Mouse (Mus musculus) liver, embryonic 13.5 days (tissue): ENCODE measurements around the gene Islr2. TPM values are rescaled to one million over a fixed set of nuclear protein-coding genes. Genes with fewer than 3 reads are reported as not detected.
"Not testable (repeated sequence)": the region's sequence is repeated elsewhere in the genome, so short reads cannot be mapped to it uniquely, and the experiment has no call there.

Source experiments
- ATAC-seq: fragments of 200-750 bp; cut with Nextera tagmentation; 2 replicates; pipeline ENCODE4 v1.8.0; 2017; ENCODE audit warnings: low read depth, mild to moderate bottlenecking, moderate number of reproducible peaks, moderate library complexity
- DNase-seq: peaks from one replicate; pipeline ENCODE4 v3.0.0; 2022
- H3K27ac ChIP-seq: fragments of 300-500 bp; sonication (generic); 2 replicates; pipeline ENCODE4 v1.5.1; 2015; ENCODE audit warnings: moderate library complexity, mild to moderate bottlenecking, inconsistent platforms
- H3K27me3 ChIP-seq: fragments of 300-500 bp; sonication (generic); 2 replicates; pipeline ENCODE4 v1.6.1; 2015; ENCODE audit warnings: mild to moderate bottlenecking, inconsistent platforms
- H3K36me3 ChIP-seq: fragments of 300-500 bp; sonication (generic); 2 replicates; pipeline ENCODE4 v1.6.1; 2015; ENCODE audit warnings: mild to moderate bottlenecking, inconsistent platforms
- H3K4me1 ChIP-seq: fragments of 300-500 bp; sonication (generic); replicated peaks from 2 replicates; pipeline ENCODE4 v1.6.1; 2015; ENCODE audit warnings: inconsistent platforms
- H3K4me2 ChIP-seq: fragments of 300-500 bp; sonication (generic); 2 replicates; pipeline ENCODE4 v1.6.1; 2015; ENCODE audit warnings: inconsistent platforms, mild to moderate bottlenecking, moderate library complexity
- H3K4me3 ChIP-seq: fragments of 300-500 bp; sonication (generic); replicated peaks from 2 replicates; pipeline ENCODE4 v1.5.1; 2015; ENCODE audit warnings: mild to moderate bottlenecking, inconsistent platforms
- H3K9ac ChIP-seq: fragments of 300-500 bp; sonication (generic); 2 replicates; pipeline ENCODE4 v1.6.1; 2015; ENCODE audit warnings: mild to moderate bottlenecking, inconsistent platforms
- H3K9me3 ChIP-seq: fragments of 300-500 bp; sonication (generic); replicated peaks from 2 replicates; pipeline ENCODE4 v1.6.1; 2016; ENCODE audit warnings: inconsistent platforms
- WGBS: fragments of 180-500 bp; shearing (Covaris S2); methylation state at CpG from one replicate; pipeline ENCODE4 v1.1.7; 2015; ENCODE audit not compliant: insufficient replicate concordance; 5-methylcytosine and 5-hydroxymethylcytosine counted together
- polyA plus RNA-seq: library from polyadenylated mRNA; unstranded; fragments of >200 nt; fragmentation: Nextera tagmentation; extraction: Ambion mirVana; gene quantifications from 2 replicates; pipeline ENCODE4 v1.2.1, GENCODE M21; 2015

Islr2 gene
- polyA plus RNA-seq = 0.03 TPM in 1 of 2 replicates, not detected in the other

DNA sequence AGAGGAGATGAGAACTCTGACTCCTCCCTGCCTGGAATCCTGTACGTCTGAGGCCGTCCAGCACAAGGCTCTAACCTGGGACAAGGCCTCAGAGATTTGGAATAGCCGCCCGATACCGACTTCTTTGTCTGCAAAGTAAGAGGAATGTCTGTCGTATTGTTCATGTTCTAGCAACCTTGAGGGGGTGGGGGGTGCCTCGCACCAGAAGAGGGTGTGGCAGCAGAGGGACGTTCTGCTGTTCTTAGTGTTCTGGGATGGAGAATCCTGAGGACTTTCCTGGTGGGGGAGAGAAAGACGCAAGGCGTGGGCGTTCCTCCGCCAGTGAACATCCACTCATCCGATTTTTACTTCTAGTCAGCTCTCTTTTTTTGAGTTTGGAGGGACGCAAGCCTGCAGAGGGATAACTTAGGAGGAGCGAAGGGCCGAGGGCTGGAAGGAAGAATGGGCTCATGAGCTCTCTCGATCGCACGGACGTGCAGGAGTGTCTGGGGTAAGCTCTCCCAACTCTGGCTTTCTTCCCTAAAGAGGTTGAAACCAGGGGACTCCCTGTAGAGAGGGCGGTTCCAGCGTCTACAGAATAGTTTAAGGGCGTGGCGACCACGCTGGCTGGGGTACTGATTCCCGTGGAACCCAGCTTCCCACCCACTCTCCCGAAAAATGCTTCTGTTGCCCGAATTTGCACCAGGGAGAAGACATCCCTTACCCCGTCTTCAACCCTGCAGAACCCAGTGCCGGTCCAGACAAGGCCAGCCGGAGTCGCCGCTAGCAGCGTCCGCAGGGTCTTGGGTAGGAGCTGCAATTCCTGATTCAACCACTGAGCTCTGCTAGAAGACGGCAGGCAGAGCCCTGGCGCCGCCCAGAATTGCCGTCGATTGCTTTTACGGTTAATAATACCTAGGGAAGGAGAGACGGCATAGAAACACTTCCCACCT lies at the start of gene Islr2, which contains the start of gene Islr:
TSS of gene Islr2 (minus strand) at position 804 of the 932 bp plus-strand sequence.
TSS of gene Islr (minus strand) at position 791 of the 932 bp plus-strand sequence.
- Histone ChIP-seq H3K27ac (no peak within 1 kb of the TSS), H3K4me2 (peak within 1 kb of the TSS; percentile 68), H3K9ac (peak within 1 kb of the TSS; percentile 49; the same call in 1 of the 2 replicates), H3K4me1 (peaks cover 11% of the 10 kb centered on the region), H3K36me3 (no peaks in the 10 kb centered on the region), H3K9me3 (no peaks in the 10 kb centered on the region), H3K27me3 (peaks cover 87% of the 10 kb centered on the region), H3K4me3 (peak within 1 kb of the TSS; percentile 56)
- ATAC-seq (peak; percentile 77), DNase-seq (no peak)
- 3% methylated on average over 42 of the region's 42 CpGs for WGBS

DNA sequence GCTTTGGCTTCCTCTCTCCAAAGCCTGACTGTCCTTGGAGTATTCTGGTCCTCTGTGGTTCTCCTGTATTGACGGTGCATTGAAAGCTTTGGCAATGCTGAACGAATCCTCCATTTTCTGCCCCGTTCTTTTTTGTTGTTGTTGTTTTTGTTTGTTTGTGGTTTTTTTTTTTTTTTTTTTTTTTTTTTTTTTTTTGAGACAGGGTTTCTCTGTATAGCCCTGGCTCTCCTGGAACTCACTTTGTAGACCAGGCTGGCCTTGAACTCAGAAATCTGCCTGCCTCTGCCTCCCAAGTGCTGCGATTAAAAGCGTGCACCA lies 49.6 kb upstream of the Islr2 start:
- not testable (repeated sequence) for DNase-seq, H3K9me3 ChIP-seq, ATAC-seq, H3K27me3 ChIP-seq, H3K36me3 ChIP-seq
- Histone ChIP-seq H3K9ac (peak overlapping the region; percentile 80), H3K4me2 (peak overlapping the region; percentile 91), H3K4me3 (peak overlapping the region; percentile 71), H3K27ac (peak overlapping the region; percentile 87), H3K4me1 (peaks cover 55% of the 10 kb centered on the region)
- 53% methylated on average over 5 of the region's 5 CpGs for WGBS

DNA sequence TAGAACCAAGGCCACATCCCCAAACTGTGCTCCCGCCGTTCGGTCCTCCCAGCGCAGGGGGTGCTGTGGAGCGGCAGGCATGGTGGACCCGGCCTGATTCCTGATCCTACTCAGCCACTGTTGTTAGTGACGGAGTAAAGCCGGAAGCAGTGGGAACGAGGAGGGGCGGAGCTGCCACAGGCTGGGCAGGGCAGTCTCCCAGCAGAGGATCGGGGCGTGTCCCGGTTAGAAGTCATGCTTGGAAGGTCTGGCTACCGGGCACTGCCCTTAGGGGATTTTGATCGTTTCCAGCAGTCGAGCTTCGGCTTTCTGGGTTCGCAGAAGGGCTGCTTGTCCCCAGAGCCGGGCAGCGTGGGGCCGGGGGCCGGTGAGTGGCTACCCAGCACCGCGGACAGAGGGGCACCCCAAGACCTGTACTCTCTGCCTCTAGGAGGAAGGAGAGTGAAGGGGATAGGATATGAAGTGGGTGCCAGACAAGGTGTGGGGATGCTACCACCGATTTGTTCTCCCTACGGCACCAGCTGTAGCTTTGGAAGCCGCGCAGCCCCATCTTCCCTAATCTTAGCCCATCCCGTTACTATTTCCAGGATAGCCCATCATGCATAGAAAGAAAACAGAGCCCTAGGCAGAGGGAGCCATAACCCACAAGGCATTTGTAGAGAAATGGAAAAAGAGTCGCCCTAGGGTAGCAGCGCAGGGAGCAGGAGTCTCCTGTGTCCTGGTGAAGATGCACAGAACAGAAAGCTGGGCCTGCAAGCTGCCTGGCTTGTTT lies 49.1 kb upstream of the Islr2 start, which contains the start of gene Stoml1:
TSS of gene Stoml1 (plus strand) at position 132 of the 772 bp plus-strand sequence.
- H3K4me1 ChIP-seq = peaks cover 60% of the 10 kb centered on the region
- H3K36me3 ChIP-seq = no peaks in the 10 kb centered on the region; the same call in 1 of the 2 replicates
- H3K27ac ChIP-seq = peak within 1 kb of the TSS; percentile 87
- peak within 1 kb of the TSS; percentile 71 for H3K4me3 ChIP-seq
- peak within 1 kb of the TSS; percentile 80 for H3K9ac ChIP-seq
- H3K9me3 ChIP-seq = no peaks in the 10 kb centered on the region
- DNase-seq (peak; percentile 95), ATAC-seq (peak; percentile 94)
- H3K27me3 ChIP-seq = no peaks in the 10 kb centered on the region
- peak within 1 kb of the TSS; percentile 91 for H3K4me2 ChIP-seq
- under 1% methylated on average over 31 of the region's 31 CpGs for WGBS

DNA sequence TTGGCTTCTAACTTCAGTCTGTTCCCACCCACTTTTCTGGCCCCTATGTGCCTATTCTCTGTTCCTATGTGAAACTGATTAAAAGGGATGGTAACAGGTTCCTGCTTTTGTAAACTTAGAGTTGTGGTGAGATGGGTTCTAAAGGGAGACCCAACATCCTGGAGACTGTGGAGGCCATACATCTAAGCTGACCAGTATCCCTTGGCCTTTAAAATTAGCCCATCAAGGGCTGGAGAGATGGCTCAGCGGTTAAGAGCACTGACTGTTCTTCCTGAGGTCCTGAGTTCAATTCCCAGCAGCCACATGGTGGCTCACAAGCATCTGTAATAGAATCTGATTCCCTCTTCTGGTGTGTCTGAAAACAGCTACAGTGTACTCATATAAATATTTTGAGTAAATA lies 46.6 kb upstream of the Islr2 start:
- not testable (repeated sequence) for H3K36me3 ChIP-seq, H3K27me3 ChIP-seq, DNase-seq, H3K4me3 ChIP-seq, H3K9me3 ChIP-seq, ATAC-seq
- WGBS = 97% methylated on average over 1 of the region's 1 CpGs
- 0 out of 2 replicates have a peak overlapping the region, but pooled peaks have one; percentile 92 for H3K9ac ChIP-seq
- peak overlapping the region; percentile 97 for H3K27ac ChIP-seq
- 0 out of 2 replicates have a peak overlapping the region, but pooled peaks have one; percentile 95 for H3K4me2 ChIP-seq
- H3K4me1 ChIP-seq = peaks cover 71% of the 10 kb centered on the region

DNA sequence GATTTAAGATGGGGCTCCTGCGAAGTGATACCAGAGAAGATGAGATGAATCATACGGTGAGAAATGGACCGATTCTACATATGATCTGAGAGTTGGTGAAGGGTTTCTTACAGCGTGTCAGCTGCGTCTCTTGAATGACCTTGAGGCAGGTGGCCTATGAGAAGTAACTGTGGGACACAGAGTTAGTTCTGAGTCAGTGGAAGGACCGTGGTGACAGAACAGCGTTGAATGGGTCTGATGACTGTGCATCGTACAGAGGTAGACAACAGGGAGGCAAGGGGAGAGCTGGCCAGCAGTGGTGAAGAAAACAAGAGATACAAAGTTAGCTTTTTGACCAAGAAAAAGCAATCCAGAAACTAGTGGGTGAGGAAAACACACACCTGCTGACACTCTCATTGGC lies 46.2 kb upstream of the Islr2 start:
- Histone ChIP-seq H3K36me3 (peaks cover 5% of the 10 kb centered on the region), H3K4me1 (peaks cover 68% of the 10 kb centered on the region), H3K9ac (peak overlapping the region; percentile 92), H3K27ac (peak overlapping the region; percentile 97), H3K4me3 (peak overlapping the region; percentile 82; the same call in 1 of the 2 replicates), H3K9me3 (no peaks in the 10 kb centered on the region), H3K4me2 (peak overlapping the region; percentile 95), H3K27me3 (no peaks in the 10 kb centered on the region)
- 75% methylated on average over 8 of the region's 8 CpGs for WGBS
- ATAC-seq (no peak), DNase-seq (no peak)

DNA sequence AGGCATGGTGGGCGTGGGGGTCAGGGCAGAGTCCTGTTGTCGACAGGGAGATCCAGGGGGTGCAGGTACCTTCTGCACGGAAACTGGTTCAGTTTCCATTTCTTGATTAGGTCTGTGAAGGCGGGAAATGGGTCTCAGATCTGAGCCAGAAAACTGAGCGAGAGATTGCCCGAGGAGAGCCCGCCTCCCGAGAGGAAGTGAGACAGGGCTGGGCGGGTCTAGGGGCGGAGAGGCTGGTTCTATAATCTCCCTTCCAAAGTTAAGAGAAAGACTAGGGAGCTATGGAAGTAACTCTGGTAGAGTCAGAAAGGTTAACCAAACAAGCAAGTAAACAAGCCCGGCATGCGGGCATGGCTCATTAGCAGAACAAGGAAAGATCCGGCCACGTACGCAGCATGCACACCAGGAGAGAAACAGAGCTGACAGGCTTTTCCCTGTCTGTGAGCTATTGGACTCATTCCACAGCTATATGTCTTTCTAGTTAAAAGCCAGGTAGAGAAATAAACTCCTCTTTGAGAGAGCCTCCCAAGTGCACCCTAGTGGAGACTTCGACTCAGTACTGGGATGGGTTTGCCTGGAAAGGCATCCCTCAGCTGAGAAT lies 45.6 kb upstream of the Islr2 start, which contains the start of gene Pml:
TSS of gene Pml (minus strand) at position 195 of the 601 bp plus-strand sequence.
- under 1% methylated on average over 16 of the region's 16 CpGs for WGBS
- Histone ChIP-seq H3K27ac (peak within 1 kb of the TSS; percentile 97), H3K4me1 (peaks cover 69% of the 10 kb centered on the region), H3K4me3 (peak within 1 kb of the TSS; percentile 82), H3K9ac (peak within 1 kb of the TSS; percentile 92), H3K4me2 (peak within 1 kb of the TSS; percentile 95), H3K27me3 (no peaks in the 10 kb centered on the region), H3K36me3 (peaks cover 11% of the 10 kb centered on the region), H3K9me3 (no peaks in the 10 kb centered on the region)
- ATAC-seq = peak; percentile 67
- DNase-seq = peak; percentile 76

DNA sequence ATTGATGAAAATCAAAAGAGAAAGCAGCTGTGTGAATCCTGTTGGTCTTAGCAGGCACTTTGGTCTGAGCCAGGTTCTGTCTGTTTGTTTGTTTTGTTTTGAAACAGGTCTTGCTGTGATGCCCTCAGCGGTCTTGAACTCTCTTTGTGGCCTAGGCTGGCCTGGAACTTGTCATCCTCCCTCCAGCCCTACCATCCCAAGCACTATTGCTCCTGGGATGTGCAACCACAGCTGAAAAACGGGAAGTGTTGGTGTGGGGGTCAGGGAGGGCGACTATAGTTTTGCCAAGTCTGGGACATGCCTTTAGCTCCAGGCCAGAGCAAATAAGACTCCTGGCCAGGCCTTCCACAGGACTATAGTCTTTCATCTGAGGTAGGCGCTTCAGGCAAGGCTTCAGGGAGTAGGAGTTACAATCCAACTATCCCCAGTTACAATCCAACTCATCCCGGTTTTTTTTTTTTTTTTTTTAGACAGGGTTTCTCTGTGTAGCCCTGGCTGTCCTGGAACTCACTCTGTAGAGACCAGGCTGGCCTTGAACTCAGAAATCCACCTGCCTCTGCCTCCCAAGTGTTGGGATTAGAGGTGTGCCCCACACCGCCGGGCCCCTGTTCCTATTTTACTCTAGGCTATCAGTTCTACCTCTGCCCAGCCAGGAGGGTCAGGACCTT lies 44.8 kb upstream of the Islr2 start:
- Histone ChIP-seq H3K4me2 (peak overlapping the region; percentile 95), H3K36me3 (peaks cover 19% of the 10 kb centered on the region), H3K9me3 (no peaks in the 10 kb centered on the region), H3K27ac (peak overlapping the region; percentile 97), H3K4me1 (peaks cover 70% of the 10 kb centered on the region), H3K4me3 (peak overlapping the region; percentile 82), H3K27me3 (no peaks in the 10 kb centered on the region), H3K9ac (peak overlapping the region; percentile 92)
- ATAC-seq (no peak), DNase-seq (no peak)
- 7% methylated on average over 7 of the region's 7 CpGs for WGBS

DNA sequence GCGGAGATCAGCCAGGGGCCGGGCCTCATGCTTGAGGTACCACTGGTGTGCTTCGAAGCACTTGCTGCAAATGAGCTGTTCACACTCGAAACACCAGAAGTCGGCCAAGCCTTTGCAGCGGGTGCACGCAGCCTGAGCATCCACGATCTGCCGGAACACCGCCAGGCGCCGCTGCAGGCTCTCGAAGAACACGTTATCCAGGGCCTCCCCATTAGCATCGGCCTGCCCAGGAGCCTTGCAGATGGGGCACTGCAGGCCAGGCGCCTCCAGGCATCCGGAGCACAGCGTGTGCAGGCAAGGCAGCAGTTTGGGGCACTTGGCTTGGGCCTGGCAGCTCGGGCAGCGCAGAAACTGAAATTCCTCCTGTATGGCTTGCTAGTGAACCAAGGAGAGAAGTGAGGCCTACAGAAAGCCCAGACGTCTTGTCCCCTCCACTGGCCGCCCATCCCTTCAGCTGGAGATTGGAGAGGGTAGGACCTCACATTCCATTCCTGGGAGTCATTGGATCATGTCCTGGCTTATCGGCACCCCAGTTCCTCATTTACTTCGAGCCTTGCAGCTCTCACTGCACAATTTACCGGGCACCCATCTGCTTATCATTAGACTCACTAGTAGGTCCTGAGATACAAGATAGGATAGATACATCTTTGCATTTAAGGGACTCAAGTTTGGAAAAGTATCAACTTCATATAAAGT lies 43.1 kb upstream of the Islr2 start:
- H3K4me2 ChIP-seq = peak overlapping the region; percentile 95
- peak overlapping the region; percentile 97 for H3K27ac ChIP-seq
- H3K4me1 ChIP-seq = peaks cover 71% of the 10 kb centered on the region
- peaks cover 36% of the 10 kb centered on the region for H3K36me3 ChIP-seq
- peak overlapping the region; percentile 82 for H3K4me3 ChIP-seq
- no peaks in the 10 kb centered on the region for H3K27me3 ChIP-seq
- peak; percentile 81 for DNase-seq
- peak overlapping the region; percentile 92 for H3K9ac ChIP-seq
- 6% methylated on average over 25 of the region's 25 CpGs for WGBS
- ATAC-seq = peak; percentile 84
- H3K9me3 ChIP-seq = no peaks in the 10 kb centered on the region

DNA sequence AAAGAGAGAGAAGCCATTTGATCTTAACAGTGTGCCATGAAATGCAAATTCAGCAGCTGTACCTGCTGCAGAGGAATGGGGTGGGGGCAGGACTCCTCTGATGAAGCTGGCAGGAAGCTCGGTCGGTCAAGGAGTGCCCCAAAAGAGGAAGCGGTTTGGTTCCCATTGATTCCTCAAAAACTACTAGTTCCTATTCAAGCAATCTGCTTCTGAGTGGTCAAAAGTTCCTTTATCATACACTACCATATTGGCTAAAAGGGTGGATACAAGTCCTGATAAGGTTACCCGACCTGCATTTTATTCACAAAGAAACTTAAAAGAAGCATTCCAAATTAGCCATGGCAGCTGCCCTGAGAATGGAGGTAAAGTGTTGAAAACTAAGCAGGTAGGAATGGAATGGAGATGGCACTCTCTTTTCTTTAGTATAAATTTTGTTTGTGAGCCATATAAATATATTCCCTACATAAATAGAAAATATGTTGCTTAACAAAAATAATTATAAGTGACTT lies 42.0 kb upstream of the Islr2 start:
- Histone ChIP-seq H3K4me1 (peaks cover 79% of the 10 kb centered on the region), H3K9ac (peak overlapping the region; percentile 92), H3K4me3 (peak overlapping the region; percentile 82), H3K4me2 (peak overlapping the region; percentile 95), H3K27me3 (no peaks in the 10 kb centered on the region), H3K36me3 (peaks cover 45% of the 10 kb centered on the region), H3K27ac (peak overlapping the region; percentile 97), H3K9me3 (no peaks in the 10 kb centered on the region)
- DNase-seq (peak; percentile 59), ATAC-seq (peak; percentile 52)
- 11% methylated on average over 4 of the region's 4 CpGs for WGBS

DNA sequence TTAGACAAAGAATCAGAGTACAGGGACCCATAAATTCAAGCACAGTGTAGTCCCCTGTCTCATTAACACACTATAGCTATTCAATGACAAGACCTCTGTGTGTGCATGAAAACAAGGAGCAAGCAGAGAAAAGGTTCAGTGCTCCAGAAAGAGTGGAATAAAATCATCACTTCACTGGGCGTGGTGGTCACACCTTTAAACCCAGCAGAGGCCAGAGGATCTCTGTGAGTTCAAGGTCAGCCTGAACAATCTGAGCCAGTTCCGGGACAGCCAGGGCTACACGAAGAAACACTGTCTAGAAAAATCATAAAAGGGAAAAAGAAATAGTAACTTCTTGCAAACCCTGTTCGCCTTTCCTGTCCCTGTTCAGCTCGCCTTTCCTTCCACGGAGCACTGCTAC lies 39.6 kb upstream of the Islr2 start:
- Histone ChIP-seq H3K27ac (peak overlapping the region; percentile 24; the same call in 1 of the 2 replicates), H3K9me3 (no peaks in the 10 kb centered on the region), H3K36me3 (peaks cover 64% of the 10 kb centered on the region), H3K9ac (peak overlapping the region; percentile 36; the same call in 1 of the 2 replicates), H3K4me2 (peak overlapping the region; percentile 65), H3K4me1 (peaks cover 71% of the 10 kb centered on the region), H3K4me3 (no peak overlapping the region), H3K27me3 (no peaks in the 10 kb centered on the region)
- 86% methylated on average over 6 of the region's 6 CpGs for WGBS
- ATAC-seq (no peak), DNase-seq (no peak)
